Mouse (Mus musculus) kidney, embryonic 15.5 days (tissue): ENCODE measurements around the gene Tnn. TPM values are rescaled to one million over a fixed set of nuclear protein-coding genes. Genes with fewer than 3 reads are reported as not detected.

ENCODE experiments used
- ATAC-seq: fragments of 200-750 bp; cut with Nextera tagmentation; replicated peaks from 2 replicates; pipeline ENCODE4 v1.8.0; 2017; ENCODE audit warnings: moderate TSS enrichment; ENCODE audit not compliant: low FRiP score
- H3K27ac ChIP-seq: fragments of 300-500 bp; sonication (generic); 2 replicates; pipeline ENCODE4 v1.5.1; 2015; ENCODE audit warnings: mild to moderate bottlenecking, inconsistent platforms
- H3K27me3 ChIP-seq: fragments of 300-500 bp; sonication (generic); 2 replicates; pipeline ENCODE4 v1.6.1; 2015; ENCODE audit warnings: inconsistent platforms
- H3K36me3 ChIP-seq: fragments of 300-500 bp; sonication (generic); 2 replicates; pipeline ENCODE4 v1.6.1; 2015; ENCODE audit warnings: inconsistent platforms
- H3K4me1 ChIP-seq: fragments of 300-500 bp; sonication (generic); 2 replicates; pipeline ENCODE4 v1.6.1; 2015; ENCODE audit warnings: inconsistent platforms
- H3K4me2 ChIP-seq: fragments of 300-500 bp; sonication (generic); 2 replicates; pipeline ENCODE4 v1.6.1; 2015; ENCODE audit warnings: moderate library complexity, mild to moderate bottlenecking, inconsistent platforms
- H3K4me3 ChIP-seq: fragments of 300-500 bp; sonication (generic); replicated peaks from 2 replicates; pipeline ENCODE4 v1.5.1; 2015; ENCODE audit warnings: mild to moderate bottlenecking, inconsistent platforms
- H3K9ac ChIP-seq: fragments of 300-500 bp; sonication (generic); 2 replicates; pipeline ENCODE4 v1.6.1; 2015; ENCODE audit warnings: mild to moderate bottlenecking, inconsistent platforms
- H3K9me3 ChIP-seq: fragments of 300-500 bp; sonication (generic); replicated peaks from 2 replicates; pipeline ENCODE4 v1.6.1; 2016; ENCODE audit warnings: inconsistent platforms
- WGBS: fragments of 180-500 bp; shearing (Covaris S2); methylation state at CpG from one replicate; pipeline ENCODE4 v1.1.7; 2015; ENCODE audit warnings: mixed read lengths; 5-methylcytosine and 5-hydroxymethylcytosine counted together
- polyA plus RNA-seq: library from polyadenylated mRNA; unstranded; fragments of >200 nt; fragmentation: Nextera tagmentation; extraction: Ambion mirVana; gene quantifications from 2 replicates; pipeline ENCODE4 v1.2.1, GENCODE M21; 2015

Tnn gene
- polyA plus RNA-seq, 1 experiment from 2014 or later, result 0.81 TPM

GRCm38 (mm10) chr1:160050898-160051297 lies 102.5 kb downstream of the Tnn start:
- Histone ChIP-seq H3K4me2 (no peak overlapping the region), H3K36me3 (no peaks in the 10 kb centered on the region), H3K9ac (no peak overlapping the region), H3K4me3 (no peak overlapping the region), H3K9me3 (no peaks in the 10 kb centered on the region), H3K4me1 (0 out of 2 replicates have a peak, but pooled peaks cover 13% of the 10 kb centered on the region), H3K27ac (no peak overlapping the region), H3K27me3 (no peaks in the 10 kb centered on the region)
- WGBS, result 93% methylated on average over 6 of the region's 6 CpGs
- no peak for ATAC-seq

GRCm38 (mm10) chr1:160049131-160049880 lies 104.1 kb downstream of the Tnn start:
- no peak overlapping the region for H3K9ac ChIP-seq
- H3K9me3 ChIP-seq, result no peaks in the 10 kb centered on the region
- H3K4me2 ChIP-seq, result no peak overlapping the region
- H3K4me3 ChIP-seq, result no peak overlapping the region
- peaks cover 21% of the 10 kb centered on the region; the same call in 1 of the 2 replicates for H3K4me1 ChIP-seq
- WGBS, result 77% methylated on average over 5 of the region's 5 CpGs
- H3K36me3 ChIP-seq, result no peaks in the 10 kb centered on the region
- no peaks in the 10 kb centered on the region for H3K27me3 ChIP-seq
- H3K27ac ChIP-seq, result no peak overlapping the region
- no peak for ATAC-seq

- Histone ChIP-seq H3K9ac (no peak overlapping the region), H3K4me2 (no peak overlapping the region), H3K27ac (no peak overlapping the region), H3K4me3 (no peak overlapping the region), H3K27me3 (no peaks in the 10 kb centered on the region), H3K9me3 (no peaks in the 10 kb centered on the region), H3K36me3 (no peaks in the 10 kb centered on the region), H3K4me1 (peaks cover 21% of the 10 kb centered on the region)
- no peak for ATAC-seq
- WGBS, result 84% methylated on average over 7 of the region's 7 CpGs
Observed at GRCm38 (mm10) chr1:160047481-160047931, 105.9 kb downstream of the Tnn start.

GRCm38 (mm10) chr1:160046786-160047185 lies 106.6 kb downstream of the Tnn start:
- Histone ChIP-seq H3K4me2 (no peak overlapping the region; the same call in 1 of the 2 replicates), H3K27ac (no peak overlapping the region), H3K4me3 (no peak overlapping the region), H3K9me3 (no peaks in the 10 kb centered on the region), H3K27me3 (no peaks in the 10 kb centered on the region), H3K36me3 (no peaks in the 10 kb centered on the region), H3K4me1 (peaks cover 21% of the 10 kb centered on the region), H3K9ac (no peak overlapping the region)
- WGBS, result 81% methylated on average over 4 of the region's 4 CpGs
- no peak for ATAC-seq

GRCm38 (mm10) chr1:160045971-160046370 lies 107.4 kb downstream of the Tnn start:
- Histone ChIP-seq H3K4me3 (no peak overlapping the region), H3K27ac (no peak overlapping the region), H3K27me3 (no peaks in the 10 kb centered on the region), H3K9me3 (no peaks in the 10 kb centered on the region), H3K36me3 (no peaks in the 10 kb centered on the region), H3K4me1 (peaks cover 21% of the 10 kb centered on the region), H3K4me2 (0 out of 2 replicates have a peak overlapping the region, but pooled peaks have one; percentile 87), H3K9ac (no peak overlapping the region)
- ATAC-seq, result no peak
- WGBS, result 83% methylated on average over 5 of the region's 5 CpGs

- Histone ChIP-seq H3K4me1 (peaks cover 21% of the 10 kb centered on the region), H3K36me3 (no peaks in the 10 kb centered on the region), H3K4me2 (peak overlapping the region; percentile 87), H3K27ac (peak overlapping the region; percentile 67), H3K9me3 (no peaks in the 10 kb centered on the region), H3K9ac (peak overlapping the region; percentile 42), H3K4me3 (peak overlapping the region; percentile 56), H3K27me3 (no peaks in the 10 kb centered on the region)
- no peak for ATAC-seq
- 52% methylated on average over 3 of the region's 3 CpGs for WGBS
Observed at GRCm38 (mm10) chr1:160045056-160045715, 108.2 kb downstream of the Tnn start.

- Histone ChIP-seq H3K9me3 (no peaks in the 10 kb centered on the region), H3K4me3 (peak within 1 kb of the TSS; percentile 56), H3K36me3 (no peaks in the 10 kb centered on the region), H3K4me2 (peak within 1 kb of the TSS; percentile 87), H3K9ac (peak within 1 kb of the TSS; percentile 42), H3K27me3 (no peaks in the 10 kb centered on the region), H3K4me1 (peaks cover 20% of the 10 kb centered on the region), H3K27ac (peak within 1 kb of the TSS; percentile 67)
- ATAC-seq, result peak; percentile 85
- WGBS, result 2% methylated on average over 33 of the region's 33 CpGs
Observed at GRCm38 (mm10) chr1:160044237-160045021, 109.0 kb downstream of the Tnn start, which contains the start of gene 4930523C07Rik. 4930523C07Rik (plus strand) TSS chr1:160044382.

- Histone ChIP-seq H3K9ac (no peak overlapping the region), H3K4me1 (peaks cover 16% of the 10 kb centered on the region), H3K27me3 (no peaks in the 10 kb centered on the region), H3K27ac (peak overlapping the region; percentile 67; the same call in 1 of the 2 replicates), H3K36me3 (no peaks in the 10 kb centered on the region), H3K4me3 (peak overlapping the region; percentile 56), H3K9me3 (no peaks in the 10 kb centered on the region), H3K4me2 (peak overlapping the region; percentile 87)
- no peak for ATAC-seq
- WGBS, result 83% methylated on average over 13 of the region's 13 CpGs
Observed at GRCm38 (mm10) chr1:160043271-160043975, 110.0 kb downstream of the Tnn start.

- peaks cover 19% of the 10 kb centered on the region for H3K4me1 ChIP-seq
- 75% methylated on average over 7 of the region's 7 CpGs for WGBS
- ATAC-seq, result no peak
- H3K27ac ChIP-seq, result no peak overlapping the region
- H3K4me2 ChIP-seq, result no peak overlapping the region
- H3K9me3 ChIP-seq, result no peaks in the 10 kb centered on the region
- no peaks in the 10 kb centered on the region for H3K27me3 ChIP-seq
- no peak overlapping the region for H3K4me3 ChIP-seq
- H3K36me3 ChIP-seq, result no peaks in the 10 kb centered on the region
- no peak overlapping the region for H3K9ac ChIP-seq
Observed at GRCm38 (mm10) chr1:160042351-160042750, 111.0 kb downstream of the Tnn start.

GRCm38 (mm10) chr1:160041264-160041775 lies 112.1 kb downstream of the Tnn start:
- 89% methylated on average over 7 of the region's 7 CpGs for WGBS
- no peak for ATAC-seq

GRCm38 (mm10) chr1:160039951-160040645 lies 113.3 kb downstream of the Tnn start:
- 63% methylated on average over 7 of the region's 7 CpGs for WGBS
- Histone ChIP-seq H3K4me3 (no peak overlapping the region), H3K27ac (no peak overlapping the region), H3K36me3 (no peaks in the 10 kb centered on the region), H3K9ac (no peak overlapping the region), H3K27me3 (no peaks in the 10 kb centered on the region), H3K4me1 (peaks cover 27% of the 10 kb centered on the region), H3K4me2 (no peak overlapping the region), H3K9me3 (no peaks in the 10 kb centered on the region)
- no peak for ATAC-seq

More at GRCm38 (mm10) chr1:160041264-160041775, 112.1 kb downstream of the Tnn start:
- Histone ChIP-seq H3K9ac (no peak overlapping the region), H3K27ac (no peak overlapping the region), H3K9me3 (no peaks in the 10 kb centered on the region), H3K4me3 (no peak overlapping the region), H3K4me1 (peaks cover 28% of the 10 kb centered on the region), H3K4me2 (no peak overlapping the region), H3K27me3 (no peaks in the 10 kb centered on the region), H3K36me3 (no peaks in the 10 kb centered on the region)
